Mouse (Mus musculus) testis, postnatal 14 days (tissue): ENCODE data around the gene Kif17.

Experiments
- DNase-seq: peaks from one replicate; pipeline ENCODE4 v3.0.0; 2021; ENCODE audit warnings: low spot score

The Kif17 gene

DNA sequence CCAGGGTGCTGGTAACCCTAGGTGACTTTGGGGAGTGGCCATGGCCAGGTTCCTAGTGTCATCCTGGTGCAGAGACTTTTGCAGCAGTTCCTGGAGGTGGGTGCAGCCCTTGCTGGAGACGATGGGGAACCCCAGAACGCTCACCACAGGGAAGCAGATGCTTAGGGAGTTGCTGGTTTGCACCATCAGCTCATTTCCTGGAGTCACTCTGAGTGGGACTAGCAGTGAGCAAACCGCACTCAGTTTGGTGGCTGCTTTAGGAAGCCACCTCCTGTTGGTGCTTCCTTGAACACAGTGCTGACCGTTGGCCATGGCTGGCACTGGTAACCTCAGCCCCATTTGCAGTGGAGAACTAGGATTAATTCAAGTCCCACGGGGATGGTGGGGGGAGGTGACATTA lies 9.2 kb downstream of the Kif17 start:
- no peak for DNase-seq

DNA sequence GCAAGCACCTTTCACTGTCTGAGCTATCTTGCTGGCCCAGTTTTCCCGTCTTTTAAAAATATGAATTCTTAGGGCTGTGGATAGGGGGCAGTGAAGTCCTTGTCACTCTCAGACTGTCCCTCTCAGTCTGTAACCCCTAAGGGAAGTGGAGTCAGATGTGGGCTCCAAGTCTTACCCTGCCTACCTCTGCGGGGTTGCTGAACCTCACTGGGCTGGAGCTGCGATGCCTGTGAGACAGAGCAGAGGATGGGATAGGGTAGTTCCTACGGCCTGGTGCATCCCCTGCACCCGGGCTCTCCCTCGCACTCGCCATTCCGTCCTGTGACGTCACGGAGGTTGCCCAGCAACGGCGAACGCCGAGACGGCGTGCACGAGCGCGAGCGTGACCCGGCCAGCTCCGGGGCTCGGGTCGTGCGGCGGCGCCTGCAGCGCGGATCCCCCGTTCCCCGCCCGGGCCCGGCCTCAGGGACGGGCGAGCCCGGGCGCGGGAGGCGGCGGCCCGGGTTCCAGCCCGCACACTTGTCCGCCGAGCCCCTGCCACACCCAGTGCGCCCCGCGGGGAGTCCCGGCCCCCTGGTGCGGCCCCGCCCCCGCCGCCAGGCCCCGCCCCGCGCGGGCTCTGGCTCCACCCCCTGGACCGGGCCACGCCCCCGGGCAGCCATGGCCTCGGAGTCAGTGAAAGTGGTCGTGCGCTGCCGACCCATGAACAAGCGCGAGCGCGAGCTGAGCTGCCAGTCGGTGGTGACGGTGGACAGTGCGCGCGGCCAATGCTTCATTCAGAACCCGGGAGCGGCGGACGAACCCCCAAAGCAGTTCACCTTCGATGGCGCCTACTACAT lies 11.8 kb downstream of the Kif17 start:
- peak; percentile 88 for DNase-seq

- no peak for DNase-seq
Observed at GRCm38 (mm10) chr4:138267869-138268268, 17.6 kb downstream of the Kif17 start.

GRCm38 (mm10) chr4:138272011-138272997 lies 22.1 kb downstream of the Kif17 start:
- DNase-seq: peak; percentile 58

- DNase-seq: no peak
Observed at GRCm38 (mm10) chr4:138278346-138278745, 28.1 kb downstream of the Kif17 start.

DNA sequence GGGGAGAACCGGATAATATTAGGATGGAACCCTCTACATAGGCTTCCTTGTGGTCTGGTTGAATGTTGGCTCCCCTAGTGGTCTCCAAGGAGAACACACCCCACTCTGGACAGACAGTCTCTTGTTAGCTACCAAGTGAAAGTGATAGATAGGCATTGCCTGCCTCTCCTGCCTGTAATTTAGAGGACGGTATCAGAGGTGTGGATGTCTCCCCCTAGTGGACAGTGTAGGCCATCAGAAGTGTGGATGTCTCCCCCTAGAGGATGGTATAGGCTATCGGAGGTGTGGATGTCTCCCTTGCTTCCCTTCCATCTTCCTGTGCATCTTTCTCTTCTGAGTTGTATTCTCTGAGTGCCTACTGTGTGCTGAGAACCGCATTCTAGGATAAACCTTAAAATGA lies 32.6 kb downstream of the Kif17 start:
- peak; percentile 62 for DNase-seq

- no peak for DNase-seq
Observed at GRCm38 (mm10) chr4:138286411-138286810, 36.2 kb downstream of the Kif17 start.

DNA sequence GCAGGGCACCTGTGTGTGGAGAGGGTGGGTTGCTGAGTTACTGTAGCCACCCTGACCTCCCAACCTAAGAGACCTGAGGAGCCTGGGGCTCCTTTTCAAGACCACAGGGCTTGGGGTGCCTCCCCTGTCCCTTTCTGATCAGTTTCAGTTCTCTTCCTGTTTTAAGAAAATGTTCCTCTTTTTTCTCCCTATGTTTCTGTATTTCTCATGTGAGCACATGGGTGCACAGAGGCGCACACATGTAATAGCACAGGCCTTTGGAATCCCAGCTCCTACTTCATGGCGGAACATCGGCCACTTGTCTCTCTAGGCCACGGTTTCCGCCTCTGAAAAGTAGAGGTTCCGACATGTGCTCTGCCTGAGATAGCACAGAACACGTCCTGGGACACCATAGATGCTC lies 38.5 kb downstream of the Kif17 start:
- DNase-seq: no peak

DNA sequence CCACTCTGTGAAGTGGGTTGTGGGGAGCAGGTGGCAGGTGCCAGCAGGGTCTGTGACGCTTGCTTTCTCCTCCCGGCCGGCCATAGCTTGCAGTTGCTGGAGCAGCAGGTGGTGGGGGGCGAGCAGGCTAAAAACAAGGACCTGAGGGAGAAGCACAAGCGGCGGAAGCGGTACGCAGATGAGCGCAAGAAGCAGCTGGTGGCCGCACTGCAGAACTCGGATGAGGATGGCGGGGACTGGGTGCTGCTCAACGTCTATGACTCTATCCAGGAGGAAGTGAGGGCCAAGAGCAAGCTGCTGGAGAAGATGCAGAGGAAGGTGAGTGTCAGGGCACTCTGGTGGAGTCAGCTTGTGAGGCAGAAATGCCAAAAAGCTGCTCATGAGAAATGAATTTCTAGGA lies 41.8 kb downstream of the Kif17 start:
- DNase-seq: no peak

- DNase-seq: no peak
Observed at GRCm38 (mm10) chr4:138293261-138293948, 43.2 kb downstream of the Kif17 start.

DNA sequence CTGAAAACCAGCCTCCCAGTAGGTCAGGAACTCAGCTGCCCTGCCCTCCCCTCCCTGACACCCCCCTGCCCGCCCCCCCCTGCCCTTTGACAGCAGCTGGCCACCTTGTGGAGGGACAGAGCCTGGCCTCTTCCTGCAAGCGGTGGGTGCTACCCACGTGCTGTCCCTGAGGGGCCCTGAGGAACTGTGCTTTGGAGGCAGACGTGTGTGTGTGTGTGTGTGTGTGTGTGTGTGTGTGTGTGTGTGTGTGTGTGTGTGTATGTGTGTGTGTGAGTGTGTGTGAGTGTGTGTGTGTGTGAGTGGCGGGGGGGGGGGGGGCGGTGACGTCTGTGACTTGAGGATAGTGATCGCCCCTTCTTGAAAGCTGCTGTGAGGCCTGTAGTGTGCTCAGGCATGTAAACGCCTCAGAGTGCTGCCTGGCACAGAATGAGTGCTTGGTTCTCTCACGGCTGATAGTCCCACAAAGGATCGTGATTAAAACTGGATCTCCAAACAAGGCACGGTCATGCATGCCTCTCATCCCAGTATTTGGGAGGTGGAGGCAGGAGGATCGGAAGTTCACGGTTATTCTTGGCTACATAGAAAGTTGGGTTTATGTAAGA lies 43.8 kb downstream of the Kif17 start:
- DNase-seq: no peak

- no peak for DNase-seq
Observed at GRCm38 (mm10) chr4:138301271-138301780, 51.1 kb downstream of the Kif17 start.

DNA sequence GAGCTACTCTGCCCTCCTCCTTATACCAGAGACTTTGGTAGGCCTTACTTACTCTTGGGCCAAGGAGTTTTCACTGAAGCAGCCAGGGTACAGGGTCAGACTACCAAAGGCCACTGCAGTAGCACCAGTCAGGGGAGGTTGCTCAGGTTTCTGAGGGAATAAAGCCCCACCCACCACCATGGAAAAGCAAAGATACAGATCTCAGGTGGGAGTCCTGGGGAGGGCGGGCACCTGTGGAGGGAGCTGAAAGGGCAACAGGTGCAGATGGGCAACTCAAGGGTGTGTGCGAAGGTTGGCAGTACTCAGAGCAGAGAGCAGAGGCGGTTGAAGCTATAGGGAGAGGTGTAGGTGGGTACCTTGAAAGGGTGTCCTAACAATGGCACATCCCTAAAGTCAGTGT lies 52.8 kb downstream of the Kif17 start:
- no peak for DNase-seq

GRCm38 (mm10) chr4:138303742-138304141 lies 53.5 kb downstream of the Kif17 start:
- no peak for DNase-seq

- DNase-seq: peak; percentile 99
Observed at GRCm38 (mm10) chr4:138304340-138305104, 54.3 kb downstream of the Kif17 start, which contains the start of gene Ddost. Gene Ddost (plus strand): TSS chr4:138304730.

GRCm38 (mm10) chr4:138307025-138307424 lies 56.8 kb downstream of the Kif17 start:
- no peak for DNase-seq

- no peak for DNase-seq
Observed at GRCm38 (mm10) chr4:138307739-138308138, 57.5 kb downstream of the Kif17 start.

GRCm38 (mm10) chr4:138310311-138310910 lies 60.2 kb downstream of the Kif17 start:
- no peak for DNase-seq

DNA sequence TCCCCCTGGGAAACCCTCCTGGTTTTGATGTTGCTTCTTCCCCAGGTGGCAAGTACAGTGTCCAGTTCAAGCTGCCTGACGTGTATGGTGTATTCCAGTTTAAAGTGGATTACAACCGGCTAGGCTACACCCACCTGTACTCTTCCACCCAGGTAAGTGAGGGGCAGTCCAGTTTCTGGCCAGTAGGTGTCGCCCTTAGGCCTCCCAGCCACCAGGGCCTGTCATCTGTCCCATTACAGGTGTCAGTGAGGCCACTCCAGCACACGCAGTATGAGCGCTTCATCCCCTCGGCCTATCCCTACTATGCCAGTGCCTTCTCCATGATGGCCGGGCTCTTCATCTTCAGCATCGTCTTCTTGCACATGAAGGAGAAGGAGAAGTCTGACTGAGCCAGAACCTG lies 61.4 kb downstream of the Kif17 start:
- no peak for DNase-seq

DNA sequence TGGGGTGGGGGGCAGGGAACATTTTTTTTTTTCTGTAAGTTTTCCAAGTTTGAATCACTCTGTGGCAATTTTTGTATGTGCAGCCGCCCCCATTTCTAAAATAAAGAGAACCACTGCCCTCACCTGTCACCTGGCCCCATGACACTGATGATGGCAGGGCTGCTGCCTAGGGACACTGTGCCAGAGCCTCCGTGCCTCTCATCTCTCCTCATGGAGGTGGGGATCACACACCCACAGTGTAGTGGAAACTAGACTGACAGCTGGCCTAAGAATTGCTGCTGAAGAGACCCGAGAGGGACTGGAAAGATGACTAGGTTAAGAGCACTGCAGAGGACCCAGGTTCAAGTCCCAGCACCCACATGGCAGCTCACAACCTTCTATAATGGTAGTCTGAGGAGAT lies 61.9 kb downstream of the Kif17 start:
- DNase-seq: no peak
